Mouse (Mus musculus) limb, embryonic 13.5 days (tissue): ENCODE data around the gene Kptn. TPM values are rescaled to one million over a fixed set of nuclear protein-coding genes. Genes with fewer than 3 reads are reported as not detected.

Experiments used
- ATAC-seq: fragments of 200-750 bp; cut with Nextera tagmentation; 2 replicates; pipeline ENCODE4 v1.8.0; 2017; ENCODE audit warnings: low read depth, moderate number of reproducible peaks, moderate TSS enrichment; ENCODE audit not compliant: low FRiP score
- H3K27ac ChIP-seq: fragments of 300-500 bp; sonication (generic); 2 replicates; pipeline ENCODE4 v1.5.1; 2015; ENCODE audit warnings: inconsistent platforms, mild to moderate bottlenecking, moderate library complexity
- H3K27me3 ChIP-seq: fragments of 300-500 bp; sonication (generic); 2 replicates; pipeline ENCODE4 v1.6.1; 2015; ENCODE audit warnings: mild to moderate bottlenecking, inconsistent platforms
- H3K36me3 ChIP-seq: fragments of 300-500 bp; sonication (generic); 2 replicates; pipeline ENCODE4 v1.6.1; 2015; ENCODE audit warnings: inconsistent platforms, mild to moderate bottlenecking, moderate library complexity
- H3K4me1 ChIP-seq: fragments of 300-500 bp; sonication (generic); 2 replicates; pipeline ENCODE4 v1.6.1; 2015; ENCODE audit warnings: inconsistent platforms
- H3K4me2 ChIP-seq: fragments of 300-500 bp; sonication (generic); replicated peaks from 2 replicates; pipeline ENCODE4 v1.6.1; 2015; ENCODE audit warnings: inconsistent platforms, mild to moderate bottlenecking, moderate library complexity
- H3K4me3 ChIP-seq: fragments of 300-500 bp; sonication (generic); 2 replicates; pipeline ENCODE4 v1.5.1; 2015; ENCODE audit warnings: moderate library complexity, mild to moderate bottlenecking, inconsistent platforms
- H3K9ac ChIP-seq: fragments of 300-500 bp; sonication (generic); 2 replicates; pipeline ENCODE4 v1.6.1; 2015; ENCODE audit warnings: mild to moderate bottlenecking, inconsistent platforms
- H3K9me3 ChIP-seq: fragments of 300-500 bp; sonication (generic); 2 replicates; pipeline ENCODE4 v1.6.1; 2016; ENCODE audit warnings: inconsistent platforms
- WGBS: fragments of 180-500 bp; shearing (Covaris S2); methylation state at CpG from one replicate; pipeline ENCODE4 v1.1.7; 2015; 5-methylcytosine and 5-hydroxymethylcytosine counted together
- polyA plus RNA-seq: library from polyadenylated mRNA; unstranded; fragments of >200 nt; fragmentation: Nextera tagmentation; extraction: Ambion mirVana; gene quantifications from 2 replicates; pipeline ENCODE4 v1.2.1, GENCODE M21; 2015

Kptn gene
- polyA plus RNA-seq, 1 experiment from 2014 or later = 40.5 TPM

GRCm38 (mm10) chr7:16128344-16128743 lies 8.6 kb downstream of the Kptn start:
- Histone ChIP-seq H3K9ac (no peak overlapping the region), H3K4me3 (no peak overlapping the region), H3K4me2 (no peak overlapping the region), H3K9me3 (no peaks in the 10 kb centered on the region), H3K27ac (no peak overlapping the region), H3K36me3 (peaks cover 34% of the 10 kb centered on the region), H3K27me3 (peaks cover 20% of the 10 kb centered on the region), H3K4me1 (peaks cover 30% of the 10 kb centered on the region)
- no peak for ATAC-seq
- 92% methylated on average over 6 of the region's 6 CpGs for WGBS

- H3K4me2 ChIP-seq = peak overlapping the region; percentile 82; the same call in 1 of the 2 replicates
- H3K36me3 ChIP-seq = peaks cover 28% of the 10 kb centered on the region
- 58% methylated on average over 5 of the region's 5 CpGs for WGBS
- H3K27ac ChIP-seq = no peak overlapping the region
- H3K9me3 ChIP-seq = no peaks in the 10 kb centered on the region
- no peak overlapping the region for H3K9ac ChIP-seq
- ATAC-seq = no peak
- H3K27me3 ChIP-seq = peaks cover 20% of the 10 kb centered on the region
- H3K4me1 ChIP-seq = peaks cover 30% of the 10 kb centered on the region
- no peak overlapping the region for H3K4me3 ChIP-seq
Measured at GRCm38 (mm10) chr7:16128899-16129298, 9.2 kb downstream of the Kptn start.

- H3K27ac ChIP-seq = peak within 1 kb of the TSS; percentile 55; the same call in 1 of the 2 replicates
- peaks cover 23% of the 10 kb centered on the region for H3K36me3 ChIP-seq
- peak within 1 kb of the TSS; percentile 82 for H3K4me2 ChIP-seq
- ATAC-seq = peak; percentile 86
- H3K27me3 ChIP-seq = peaks cover 20% of the 10 kb centered on the region
- H3K9ac ChIP-seq = peak within 1 kb of the TSS; percentile 75
- WGBS = 1% methylated on average over 12 of the region's 12 CpGs
- peak within 1 kb of the TSS; percentile 59 for H3K4me3 ChIP-seq
- H3K4me1 ChIP-seq = peaks cover 30% of the 10 kb centered on the region
- no peaks in the 10 kb centered on the region for H3K9me3 ChIP-seq
Measured at GRCm38 (mm10) chr7:16129421-16129845, 9.7 kb downstream of the Kptn start, which contains the start of gene Slc8a2. Gene Slc8a2, plus strand, starts transcription at chr7:16129826.

DNA sequence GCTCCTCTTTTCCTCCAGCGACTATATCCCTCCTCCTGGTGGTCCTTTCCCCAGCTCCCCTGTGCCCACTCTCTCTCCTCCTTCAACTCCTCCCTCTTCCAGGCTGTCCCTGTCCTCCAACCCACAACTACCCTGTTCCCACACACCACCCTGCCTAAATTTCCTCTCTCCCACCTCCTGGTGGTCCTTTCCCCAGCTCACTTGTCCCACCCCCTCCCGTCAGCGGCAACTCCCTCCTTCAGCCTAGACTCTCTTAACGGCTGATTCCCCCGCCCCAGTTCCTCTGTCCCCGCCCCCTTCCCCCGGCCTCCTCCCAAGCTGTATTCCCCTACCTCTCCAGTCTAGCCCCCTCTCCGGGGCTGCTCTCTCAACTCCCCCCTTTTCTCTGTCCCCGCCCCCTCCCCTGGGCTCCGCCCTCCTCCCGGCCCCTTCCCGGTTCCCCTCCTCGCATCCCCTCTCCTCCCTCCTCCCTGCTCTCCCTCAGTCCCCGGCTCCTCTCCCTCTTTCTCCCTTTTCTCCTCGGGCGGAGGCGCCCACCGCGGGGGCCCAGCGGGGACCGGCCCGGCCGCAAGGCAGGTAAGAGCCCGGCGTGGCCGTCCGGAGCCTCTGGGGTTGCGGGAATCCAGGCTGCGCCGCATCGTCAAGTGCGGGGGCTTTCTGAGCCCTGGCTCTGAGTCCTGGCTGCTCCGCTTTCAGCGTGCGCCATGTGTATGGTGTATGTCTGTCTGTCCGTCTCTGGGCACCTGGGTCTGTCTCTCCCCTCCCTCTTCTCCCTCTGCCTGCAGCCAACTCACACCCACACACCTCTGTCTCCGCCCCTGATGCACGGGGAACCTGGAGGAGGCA lies 10.4 kb downstream of the Kptn start:
- Histone ChIP-seq H3K9me3 (no peaks in the 10 kb centered on the region), H3K4me1 (peaks cover 30% of the 10 kb centered on the region), H3K27ac (peak overlapping the region; percentile 55; the same call in 1 of the 2 replicates), H3K4me2 (peak overlapping the region; percentile 82), H3K27me3 (peaks cover 20% of the 10 kb centered on the region), H3K9ac (peak overlapping the region; percentile 75), H3K36me3 (peaks cover 21% of the 10 kb centered on the region), H3K4me3 (peak overlapping the region; percentile 59)
- peak; percentile 91 for ATAC-seq
- WGBS = 1% methylated on average over 32 of the region's 38 CpGs

- WGBS = 35% methylated on average over 13 of the region's 13 CpGs
- Histone ChIP-seq H3K9ac (peak overlapping the region; percentile 75; the same call in 1 of the 2 replicates), H3K36me3 (peaks cover 12% of the 10 kb centered on the region), H3K4me1 (peaks cover 30% of the 10 kb centered on the region), H3K27ac (no peak overlapping the region), H3K4me2 (peak overlapping the region; percentile 82), H3K9me3 (no peaks in the 10 kb centered on the region), H3K4me3 (peak overlapping the region; percentile 59), H3K27me3 (peaks cover 20% of the 10 kb centered on the region)
- no peak for ATAC-seq
Measured at GRCm38 (mm10) chr7:16130956-16131634, 11.4 kb downstream of the Kptn start.

- Histone ChIP-seq H3K27ac (no peak overlapping the region), H3K9me3 (no peaks in the 10 kb centered on the region), H3K4me3 (no peak overlapping the region), H3K9ac (no peak overlapping the region), H3K27me3 (peaks cover 20% of the 10 kb centered on the region), H3K4me1 (peaks cover 30% of the 10 kb centered on the region), H3K4me2 (no peak overlapping the region; the same call in 1 of the 2 replicates), H3K36me3 (peaks cover 9% of the 10 kb centered on the region; the same call in 1 of the 2 replicates)
- WGBS = 11% methylated on average over 7 of the region's 7 CpGs
- no peak for ATAC-seq
Measured at GRCm38 (mm10) chr7:16132161-16132581, 12.5 kb downstream of the Kptn start.

DNA sequence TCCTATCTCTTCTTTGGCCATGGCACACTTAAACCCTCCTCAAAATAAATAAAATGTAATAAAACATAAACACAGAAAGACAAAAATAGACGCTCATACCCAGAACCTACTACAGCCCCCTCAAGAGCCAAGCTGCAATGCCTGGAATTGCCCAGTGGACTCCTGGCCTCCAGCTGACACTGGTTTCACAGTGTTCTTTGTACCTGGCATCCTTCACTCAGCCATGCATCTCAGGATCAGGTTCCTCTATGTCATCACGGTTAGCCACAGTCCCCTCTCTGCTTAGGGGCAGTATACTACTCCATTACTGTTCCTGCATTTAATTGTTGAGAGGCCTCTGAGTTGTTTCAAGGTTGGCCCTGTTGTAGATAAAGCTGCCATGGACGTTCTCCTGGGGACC lies 13.2 kb downstream of the Kptn start:
- no peak overlapping the region for H3K9ac ChIP-seq
- H3K4me2 ChIP-seq = no peak overlapping the region
- H3K27ac ChIP-seq = no peak overlapping the region
- 0 out of 2 replicates have a peak, but pooled peaks cover 4% of the 10 kb centered on the region for H3K36me3 ChIP-seq
- no peak for ATAC-seq
- WGBS = 71% methylated on average over 3 of the region's 3 CpGs
- peaks cover 30% of the 10 kb centered on the region for H3K4me1 ChIP-seq
- H3K9me3 ChIP-seq = no peaks in the 10 kb centered on the region
- H3K27me3 ChIP-seq = peaks cover 20% of the 10 kb centered on the region
- H3K4me3 ChIP-seq = no peak overlapping the region

- Histone ChIP-seq H3K36me3 (0 out of 2 replicates have a peak, but pooled peaks cover 4% of the 10 kb centered on the region), H3K27ac (no peak overlapping the region), H3K9me3 (no peaks in the 10 kb centered on the region), H3K4me3 (no peak overlapping the region), H3K9ac (no peak overlapping the region), H3K4me2 (no peak overlapping the region), H3K27me3 (peaks cover 20% of the 10 kb centered on the region), H3K4me1 (peaks cover 30% of the 10 kb centered on the region)
- WGBS = 88% methylated on average over 9 of the region's 9 CpGs
- ATAC-seq = no peak
Measured at GRCm38 (mm10) chr7:16133691-16134090, 14.0 kb downstream of the Kptn start.

DNA sequence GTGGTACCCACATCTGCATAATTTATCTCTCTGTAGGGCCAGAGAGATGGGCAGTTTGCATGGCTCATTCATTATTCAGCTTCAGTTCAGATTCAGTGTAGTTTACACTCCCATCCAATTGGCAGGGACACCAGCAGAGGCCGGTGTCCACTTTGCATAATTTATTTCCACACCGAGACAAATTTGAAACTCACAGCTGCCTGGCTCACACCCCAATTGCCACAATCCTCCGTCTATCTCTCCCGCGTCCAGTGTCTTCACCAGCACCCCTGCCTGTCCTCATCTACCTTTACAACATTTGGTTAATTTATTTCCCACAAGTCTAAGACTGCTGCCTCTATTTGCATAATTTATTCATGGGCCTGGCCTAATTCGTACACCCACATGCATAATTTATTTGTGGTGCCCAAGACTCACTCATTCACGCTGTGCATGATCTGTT lies 15.3 kb downstream of the Kptn start:
- WGBS = 67% methylated on average over 7 of the region's 7 CpGs
- H3K27ac ChIP-seq = no peak overlapping the region
- H3K36me3 ChIP-seq = 0 out of 2 replicates have a peak, but pooled peaks cover 4% of the 10 kb centered on the region
- peaks cover 21% of the 10 kb centered on the region; the same call in 1 of the 2 replicates for H3K4me1 ChIP-seq
- H3K9ac ChIP-seq = no peak overlapping the region
- ATAC-seq = no peak
- no peak overlapping the region for H3K4me3 ChIP-seq
- H3K27me3 ChIP-seq = peaks cover 20% of the 10 kb centered on the region
- no peaks in the 10 kb centered on the region for H3K9me3 ChIP-seq
- no peak overlapping the region for H3K4me2 ChIP-seq

DNA sequence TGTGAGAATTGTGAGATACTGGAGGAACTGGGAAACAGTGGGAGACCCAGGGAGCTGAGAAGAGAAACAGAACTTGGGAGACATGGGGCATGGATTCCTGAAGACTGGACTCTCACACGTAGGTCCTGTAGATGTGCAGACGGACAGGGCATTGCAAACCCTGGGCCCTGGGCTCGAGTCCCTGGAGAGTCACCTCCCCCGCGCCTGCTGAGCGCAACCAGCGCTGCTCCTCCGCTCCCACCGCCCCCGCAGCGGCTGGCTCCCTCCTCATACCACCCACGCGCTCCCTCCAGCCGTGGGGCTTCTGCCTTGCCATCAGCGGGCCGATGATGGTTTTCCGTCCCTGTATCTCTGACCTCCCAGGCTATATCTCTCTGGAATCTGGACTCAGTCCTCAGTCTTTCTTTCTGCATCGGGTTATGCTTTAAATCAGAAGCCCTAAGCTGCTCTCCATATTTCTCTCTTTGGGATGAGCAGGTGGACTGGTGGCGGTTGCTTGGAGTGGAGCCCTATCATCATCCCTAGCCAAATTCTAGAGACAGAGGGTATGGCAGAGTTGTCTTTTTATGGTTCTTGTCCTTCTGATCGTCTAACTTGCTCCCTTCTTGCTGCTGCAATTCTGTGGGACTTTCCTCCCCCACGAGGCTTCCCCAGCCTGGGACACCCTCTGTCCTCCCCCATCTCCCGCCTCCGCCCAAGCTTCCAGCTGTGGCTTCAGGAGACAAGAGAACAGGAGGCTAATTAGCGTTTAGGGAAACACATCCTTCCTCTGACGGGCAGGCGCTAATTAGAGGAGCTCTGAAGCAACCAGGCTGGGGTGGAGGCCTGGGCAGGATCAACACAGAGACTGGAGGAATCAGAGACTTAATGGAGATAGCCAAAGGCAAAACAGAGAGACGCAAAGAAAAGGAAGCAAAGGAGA lies 27.1 kb downstream of the Kptn start:
- H3K36me3 ChIP-seq = peaks cover 3% of the 10 kb centered on the region; the same call in 1 of the 2 replicates
- no peak overlapping the region for H3K27ac ChIP-seq
- 27% methylated on average over 27 of the region's 27 CpGs for WGBS
- H3K4me1 ChIP-seq = no peaks in the 10 kb centered on the region
- H3K27me3 ChIP-seq = peaks cover 23% of the 10 kb centered on the region
- ATAC-seq = no peak
- H3K4me3 ChIP-seq = no peak overlapping the region
- H3K4me2 ChIP-seq = no peak overlapping the region
- no peak overlapping the region for H3K9ac ChIP-seq
- no peaks in the 10 kb centered on the region for H3K9me3 ChIP-seq

DNA sequence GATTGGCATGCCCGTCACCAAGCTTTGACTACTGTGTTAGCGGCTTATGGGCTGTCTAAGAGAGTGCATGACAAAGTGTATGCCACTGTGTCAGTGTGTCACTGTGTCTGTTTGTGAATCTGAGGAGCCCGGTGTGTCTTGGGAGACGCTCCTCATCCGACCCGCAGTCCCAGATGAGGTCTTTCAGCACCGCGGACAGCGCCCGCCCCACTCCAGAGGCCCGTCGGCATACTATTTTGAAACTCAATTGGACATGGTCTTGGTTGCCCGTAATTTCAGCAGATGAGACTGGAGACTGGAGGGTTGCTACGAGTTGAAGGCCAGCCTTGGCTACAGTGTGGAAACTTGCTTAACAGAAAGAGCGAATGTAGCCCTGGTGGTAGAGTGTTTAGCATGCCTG lies 27.9 kb downstream of the Kptn start:
- no peak overlapping the region for H3K4me2 ChIP-seq
- WGBS = 12% methylated on average over 15 of the region's 15 CpGs
- H3K9me3 ChIP-seq = no peaks in the 10 kb centered on the region
- peaks cover 23% of the 10 kb centered on the region for H3K27me3 ChIP-seq
- H3K27ac ChIP-seq = no peak overlapping the region
- H3K4me3 ChIP-seq = no peak overlapping the region
- no peak for ATAC-seq
- no peak overlapping the region for H3K9ac ChIP-seq
- no peaks in the 10 kb centered on the region for H3K4me1 ChIP-seq
- peaks cover 3% of the 10 kb centered on the region; the same call in 1 of the 2 replicates for H3K36me3 ChIP-seq
